ENCODE assay signal across 22 mouse cellular contexts in the genomic region with DNA sequence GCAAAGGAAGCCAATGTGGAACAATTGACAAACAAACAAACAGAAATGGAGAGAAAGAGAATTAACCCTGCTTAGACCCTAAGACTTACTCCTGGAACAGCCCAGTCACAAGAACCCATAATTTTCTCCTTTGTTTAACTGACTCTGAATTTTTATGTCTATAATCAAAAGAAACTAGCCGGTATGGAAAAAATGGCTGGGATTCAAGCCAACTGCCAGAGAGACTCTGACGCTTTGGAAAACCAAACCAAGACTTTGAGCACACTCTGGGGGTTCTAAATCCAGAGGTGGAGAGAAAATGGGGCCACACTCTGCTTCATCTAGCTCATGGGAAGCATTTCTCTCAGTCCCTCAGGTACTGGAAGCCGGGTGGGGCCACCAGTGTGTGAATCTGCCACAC. TPM values are rescaled to one million over a fixed set of nuclear protein-coding genes. Genes with fewer than 3 reads are reported as not detected.
DNase-seq lines count a peak whose midpoint lies in the region; ATAC-seq and TF ChIP-seq lines count a peak whose summit lies in the region.
"Had no signal": no experiment of that assay in that cellular context is flagged by ENCODE, and none has a peak within 500 bp of the region (broad histone marks: within the 10 kb centered on the region; RNA-seq: fewer than 3 reads in every experiment).

No protein-coding gene starts in this region.

- no peaks in the 10 kb centered on the region for H3K9me3 ChIP-seq in stomach, embryonic 14.5 days (ENCODE audit: control insufficient read depth, low read depth, low read length)
- H3K9me3 ChIP-seq in stomach, postnatal 0 days (ENCODE audit: control insufficient read depth, low read length): no peaks in the 10 kb centered on the region
- H3K9me3 ChIP-seq in embryonic facial prominence, embryonic 15.5 days (replicated peaks): no peaks in the 10 kb centered on the region
- no peaks in the 10 kb centered on the region for H3K9me3 ChIP-seq in limb, embryonic 13.5 days
- H3K9me3 ChIP-seq: forebrain, embryonic 13.5 days; heart, embryonic 15.5 days; hindbrain, embryonic 10.5 days had no signal

- H3K27me3 ChIP-seq in stomach, embryonic 14.5 days (ENCODE audit: control insufficient read depth, insufficient read depth, low read length): no peaks in the 10 kb centered on the region
- H3K27me3 ChIP-seq in stomach, postnatal 0 days (ENCODE audit: control insufficient read depth, insufficient read depth, low read length): no peaks in the 10 kb centered on the region
- no peaks in the 10 kb centered on the region for H3K27me3 ChIP-seq in embryonic facial prominence, embryonic 15.5 days
- H3K27me3 ChIP-seq in limb, embryonic 13.5 days: no peaks in the 10 kb centered on the region
- H3K27me3 ChIP-seq: forebrain, embryonic 13.5 days; heart, embryonic 15.5 days; Patski had no signal

- no peak for ATAC-seq in stomach, embryonic 14.5 days (ENCODE audit: insufficient number of reproducible peaks, insufficient read depth, low FRiP score, low read depth)
- no peak for ATAC-seq in stomach, postnatal 0 days (ENCODE audit: low FRiP score, low TSS enrichment)
- no peak for ATAC-seq in embryonic facial prominence, embryonic 15.5 days (ENCODE audit: insufficient number of reproducible peaks, low FRiP score, low TSS enrichment, low read depth)
- ATAC-seq in limb, embryonic 13.5 days (ENCODE audit: low FRiP score, low read depth): no peak
- ATAC-seq: forebrain, embryonic 13.5 days; intestine, embryonic 16.5 days; Patski had no signal

- no peak for DNase-seq in stomach, postnatal 0 days (ENCODE audit: low spot score)
- no peak for DNase-seq in adrenal gland, postnatal 4 days (ENCODE audit: low spot score in 2 of 2)
- DNase-seq in gastrocnemius, postnatal 14 days: no peak
- DNase-seq in layer of hippocampus, adult 8-10 months (ENCODE audit: low spot score in 2 of 2): no peak
- DNase-seq: adrenal gland, adult 2 months; adrenal gland, postnatal 36 days; cerebellum, adult 11 months; cerebellum, adult 8-10 months; cerebellum, postnatal 25 days; heart, adult 18-20 months; heart, postnatal 14 days had no signal

- TF ChIP-seq EP300 in stomach, postnatal 0 days (optimal IDR thresholded peaks at IDR 0.05): no peak

- peak overlapping the region; percentile 61; the same call in 1 of the 2 replicates for H3K27ac ChIP-seq in stomach, embryonic 14.5 days (ENCODE audit: low read length)
- H3K27ac ChIP-seq in stomach, postnatal 0 days (replicated peaks): no peak overlapping the region
- peak overlapping the region; percentile 60; the same call in 1 of the 2 replicates for H3K27ac ChIP-seq in embryonic facial prominence, embryonic 15.5 days (replicated peaks)
- peak overlapping the region; percentile 90 for H3K27ac ChIP-seq in limb, embryonic 13.5 days
- H3K27ac ChIP-seq: forebrain, embryonic 13.5 days; heart, embryonic 15.5 days; hindbrain, embryonic 14.5 days had no signal

- intact Hi-C loops in gastrocnemius, postnatal 14 days (cut with DNase I; ENCODE audit: low total_unique reads): no loop called here

- 51% methylated on average over 3 of the region's 3 CpGs for WGBS in stomach, embryonic 14.5 days
- 62% methylated on average over 3 of the region's 3 CpGs for WGBS in stomach, postnatal 0 days
- WGBS in embryonic facial prominence, embryonic 15.5 days: 39% methylated on average over 3 of the region's 3 CpGs
- WGBS in limb, embryonic 13.5 days: 40% methylated on average over 3 of the region's 3 CpGs

- H3K9ac ChIP-seq in stomach, embryonic 14.5 days (replicated peaks; ENCODE audit: low read depth, low read length): no peak overlapping the region
- H3K9ac ChIP-seq in stomach, postnatal 0 days (ENCODE audit: low read length): no peak overlapping the region
- H3K9ac ChIP-seq in embryonic facial prominence, embryonic 15.5 days: no peak overlapping the region
- H3K9ac ChIP-seq in limb, embryonic 13.5 days: no peak overlapping the region
- H3K9ac ChIP-seq: forebrain, embryonic 13.5 days; heart, embryonic 15.5 days; hindbrain, embryonic 14.5 days had no signal

- no peak overlapping the region for H3K4me3 ChIP-seq in stomach, embryonic 14.5 days (ENCODE audit: low read depth, low read length)
- H3K4me3 ChIP-seq in stomach, postnatal 0 days (ENCODE audit: low read depth, low read length): no peak overlapping the region
- H3K4me3 ChIP-seq in embryonic facial prominence, embryonic 15.5 days (replicated peaks): no peak overlapping the region
- H3K4me3 ChIP-seq in limb, embryonic 13.5 days: no peak overlapping the region
- H3K4me3 ChIP-seq: forebrain, embryonic 13.5 days; heart, embryonic 15.5 days; hindbrain, embryonic 10.5 days had no signal

- no peaks in the 10 kb centered on the region for H3K36me3 ChIP-seq in stomach, embryonic 14.5 days (ENCODE audit: control insufficient read depth, insufficient read depth, low read length)
- no peaks in the 10 kb centered on the region for H3K36me3 ChIP-seq in stomach, postnatal 0 days (ENCODE audit: control insufficient read depth, insufficient read depth, low read length)
- H3K36me3 ChIP-seq in embryonic facial prominence, embryonic 15.5 days: no peaks in the 10 kb centered on the region
- H3K36me3 ChIP-seq in limb, embryonic 13.5 days: no peaks in the 10 kb centered on the region
- H3K36me3 ChIP-seq: heart, embryonic 15.5 days; hindbrain, embryonic 10.5 days had no signal

- H3K4me1 ChIP-seq in stomach, embryonic 14.5 days (ENCODE audit: control insufficient read depth, insufficient read depth, low read length): peaks cover 30% of the 10 kb centered on the region; the same call in 1 of the 2 replicates
- H3K4me1 ChIP-seq in stomach, postnatal 0 days (replicated peaks; ENCODE audit: control insufficient read depth, insufficient read depth): no peaks in the 10 kb centered on the region
- H3K4me1 ChIP-seq in embryonic facial prominence, embryonic 15.5 days: peaks cover 44% of the 10 kb centered on the region
- peaks cover 71% of the 10 kb centered on the region for H3K4me1 ChIP-seq in limb, embryonic 13.5 days

- no peak overlapping the region for H3K4me2 ChIP-seq in stomach, embryonic 14.5 days (replicated peaks; ENCODE audit: low read depth, low read length)
- H3K4me2 ChIP-seq in stomach, postnatal 0 days (replicated peaks; ENCODE audit: low read depth): no peak overlapping the region
- H3K4me2 ChIP-seq in embryonic facial prominence, embryonic 15.5 days (replicated peaks): no peak overlapping the region
- no peak overlapping the region for H3K4me2 ChIP-seq in limb, embryonic 13.5 days (replicated peaks)
- H3K4me2 ChIP-seq: forebrain, embryonic 13.5 days; heart, embryonic 11.5 days; heart, embryonic 15.5 days; hindbrain, embryonic 14.5 days had no signal

- TF ChIP-seq CTCF in stomach, postnatal 0 days (IDR thresholded peaks at IDR 0.05; ENCODE audit: low read depth): no peak

RNA-seq across cellular contexts. Expression of a gene that starts 20.7 kb away (rescaled TPM):
- polyA plus RNA-seq in stomach, embryonic 14.5 days (2014; fragmentation: Nextera tagmentation; extraction: Ambion mirVana): 99.4 and 126 TPM in 2 replicates
- polyA plus RNA-seq in stomach, postnatal 0 days (2015; fragmentation: Nextera tagmentation; extraction: Ambion mirVana): 2.8 and 4.1 TPM in 2 replicates
- polyA plus RNA-seq in embryonic facial prominence, embryonic 15.5 days (2015; fragmentation: Nextera tagmentation; extraction: Ambion mirVana): 472 and 489 TPM in 2 replicates
- polyA plus RNA-seq in limb, embryonic 13.5 days (2015; fragmentation: Nextera tagmentation; extraction: Ambion mirVana): 572 and 589 TPM in 2 replicates
- total RNA-seq in adrenal gland, postnatal 4 days (2021): 1 to 10 TPM; 2.4 to 3.8 TPM
- total RNA-seq in gastrocnemius, postnatal 14 days (2021): 1 to 10 TPM; 1.4 to 1.7 TPM
- total RNA-seq in layer of hippocampus, adult 8-10 months (2022): 1 to 10 TPM in 2 of 4 experiments, not detected in 2; 1.0 to 1.3 TPM
- total RNA-seq: CH12.LX; heart, adult 18-20 months; heart, postnatal 14 days had no signal
- polyA plus RNA-seq: Patski had no signal

RNA-seq across cellular contexts. Expression of a gene that starts 50.9 kb away (rescaled TPM):
- polyA plus RNA-seq in stomach, embryonic 14.5 days (2014; fragmentation: Nextera tagmentation; extraction: Ambion mirVana): 169 and 175 TPM in 2 replicates
- 129 and 132 TPM in 2 replicates for polyA plus RNA-seq in stomach, postnatal 0 days (2015; fragmentation: Nextera tagmentation; extraction: Ambion mirVana)
- polyA plus RNA-seq in embryonic facial prominence, embryonic 15.5 days (2015; fragmentation: Nextera tagmentation; extraction: Ambion mirVana): 142 and 143 TPM in 2 replicates
- 156 and 174 TPM in 2 replicates for polyA plus RNA-seq in limb, embryonic 13.5 days (2015; fragmentation: Nextera tagmentation; extraction: Ambion mirVana)
- 10 to 100 TPM; 81.2 to 81.3 TPM for total RNA-seq in adrenal gland, postnatal 4 days (2021)
- total RNA-seq in gastrocnemius, postnatal 14 days (2021): 10 to 100 TPM; 18.4 to 22.7 TPM
- 10 to 100 TPM; 56.4 to 59.6 (median 58.4) TPM for total RNA-seq in layer of hippocampus, adult 8-10 months (2022)

Comparison
In these comparisons a context has a peak if more than half of its experiments do, and no peak if none do; other contexts are left out.
1. RNA of a gene that starts 20.7 kb away (polyA plus RNA-seq): 572 to 589 TPM in limb, embryonic 13.5 days, 472 to 489 TPM in embryonic facial prominence, embryonic 15.5 days and 99.4 to 126 TPM in stomach, embryonic 14.5 days; 2.8 to 4.1 TPM in stomach, postnatal 0 days; every median in the first group is over 10 times any median in the second.